Mouse (Mus musculus) granulocyte monocyte progenitor cell, adult 5-6 weeks (primary cell): Measurements from ENCODE around the gene Cep89. TPM values are rescaled to one million over a fixed set of nuclear protein-coding genes. Genes with fewer than 3 reads are reported as not detected.

Experiments used
- ATAC-seq: replicated peaks from 2 replicates; pipeline ENCODE4 v1.8.0; 2016; ENCODE audit warnings: mild to moderate bottlenecking, moderate TSS enrichment, inconsistent platforms; ENCODE audit not compliant: poor library complexity, severe bottlenecking
- total RNA-seq, 2 experiments: library from RNA; stranded (forward) in 1 of 2; stranded (reverse) in 1 of 2; fragments of 200-712, 200-1000 nt in 1 of 2; fragments of >200 nt in 1 of 2; fragmentation: Nextera tagmentation in 1 of 2; gene quantifications; 2 replicates each; pipeline ENCODE4 v1.2.3; 2014 to 2017

Gene Cep89
- total RNA-seq, 2 experiments from 2014 or later: 7.2 to 10.6 TPM

DNA sequence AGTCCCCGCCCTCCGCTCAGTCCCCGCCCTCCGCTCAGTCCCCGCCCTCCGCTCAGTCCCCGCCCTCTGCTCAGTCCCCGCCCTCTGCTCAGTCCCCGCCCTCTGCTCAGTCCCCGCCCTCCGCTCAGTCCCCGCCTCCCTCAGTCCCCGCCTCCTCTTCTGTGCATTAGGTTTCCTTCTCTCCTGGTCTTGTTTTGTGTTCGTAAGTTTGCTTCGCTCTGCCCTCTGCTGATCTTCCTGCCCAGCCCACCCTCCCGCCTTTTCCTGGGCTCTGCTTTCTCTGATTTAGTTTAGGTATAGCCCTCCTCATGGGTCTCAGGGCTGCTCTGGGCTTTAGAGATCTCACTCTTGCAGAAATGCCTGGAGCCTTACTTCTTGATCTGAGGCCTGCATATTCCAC, 15.0 kb upstream of the Cep89 start:
- no peak for ATAC-seq

DNA sequence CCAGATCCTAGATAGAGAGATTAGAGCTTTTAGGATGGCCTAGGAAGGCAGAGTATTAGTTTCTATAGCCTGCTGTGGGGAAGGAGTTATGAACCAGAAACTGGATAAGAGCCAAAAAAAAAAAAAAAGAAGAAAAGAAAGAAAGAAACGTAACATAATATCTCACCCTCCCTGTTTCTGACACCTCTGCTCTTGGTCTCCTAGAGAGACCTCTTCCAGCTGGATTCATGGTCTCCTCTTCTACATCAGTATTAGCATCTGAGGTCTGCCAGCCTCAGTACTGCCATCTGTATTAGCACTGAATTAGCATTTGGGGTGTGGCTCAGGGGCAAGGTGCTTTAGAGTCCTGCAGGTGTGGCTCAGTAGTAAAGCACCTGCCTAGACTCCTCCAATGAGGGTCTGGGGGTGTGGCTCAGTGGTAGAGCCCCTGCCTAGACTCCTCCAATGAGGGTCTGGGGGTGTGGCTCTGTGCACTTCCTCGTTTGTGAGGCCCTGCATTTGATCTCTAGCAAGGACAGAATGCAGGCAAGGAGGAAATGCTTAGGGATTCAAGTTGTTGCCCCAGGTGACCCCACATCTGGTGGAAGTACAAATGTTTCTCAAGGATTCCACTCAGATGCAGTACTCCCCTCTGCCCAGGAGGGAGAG, 14.0 kb upstream of the Cep89 start:
- peak; percentile 30 for ATAC-seq

DNA sequence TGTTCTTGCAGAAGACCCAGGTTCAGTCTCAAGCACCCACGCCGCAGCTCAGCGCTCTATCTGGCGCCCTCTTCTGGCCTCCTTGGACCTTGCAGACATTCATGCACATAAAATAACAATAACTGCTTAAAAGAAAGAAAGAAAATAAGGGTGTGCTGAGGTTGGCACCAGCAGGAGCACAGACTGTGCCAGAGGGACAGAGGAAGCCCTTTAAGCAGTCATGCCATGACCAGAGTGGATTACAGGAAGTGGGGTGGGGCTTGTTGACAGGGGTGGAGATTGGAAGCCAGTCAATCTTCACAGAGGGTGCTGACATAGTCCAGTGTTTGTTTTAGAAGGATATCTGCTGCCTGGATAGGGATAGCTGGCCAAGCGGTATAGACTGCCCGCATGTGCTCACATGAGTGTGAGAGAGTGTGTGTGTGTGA, 10.3 kb upstream of the Cep89 start:
- ATAC-seq: peak; percentile 56

DNA sequence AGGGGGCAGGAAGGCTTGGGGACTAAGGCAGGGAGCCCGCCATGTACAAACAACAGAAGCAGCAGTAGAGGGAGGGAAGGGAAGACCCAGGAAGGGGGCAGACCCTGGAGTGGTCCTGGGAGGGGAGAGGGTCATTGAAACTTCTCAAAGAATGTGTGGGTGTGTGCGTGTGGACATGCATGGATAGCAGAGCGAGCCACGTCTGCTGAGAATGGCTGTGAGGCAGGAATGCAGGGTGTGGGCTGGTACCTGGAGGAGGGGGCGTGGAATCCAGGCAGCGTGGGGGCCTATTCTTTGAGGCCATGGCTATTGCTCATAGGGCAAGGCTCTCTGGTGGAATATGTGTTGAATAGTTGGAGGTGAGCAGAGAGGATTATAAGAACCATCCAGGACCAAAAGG, 8.1 kb upstream of the Cep89 start:
- no peak for ATAC-seq

DNA sequence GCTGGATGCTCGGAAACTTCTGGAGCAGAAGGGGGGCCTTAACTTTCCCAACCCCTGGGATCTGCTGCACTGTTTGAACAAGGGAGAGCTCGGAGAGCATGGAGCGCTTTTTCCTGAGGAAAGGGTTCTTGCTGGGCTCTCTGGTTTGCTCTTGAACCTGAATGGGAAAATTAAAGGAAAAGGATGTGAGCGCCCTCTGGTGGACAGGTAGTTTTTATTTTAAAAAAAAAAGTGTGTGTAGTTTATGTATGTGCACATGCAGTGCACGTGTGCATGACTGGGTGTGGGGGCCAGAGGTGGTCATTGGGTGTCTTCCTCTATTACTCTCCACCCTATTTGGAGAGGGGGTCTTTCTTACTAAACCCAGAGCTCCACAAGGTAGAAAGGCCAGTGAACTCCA, 3.9 kb upstream of the Cep89 start:
- ATAC-seq: no peak

DNA sequence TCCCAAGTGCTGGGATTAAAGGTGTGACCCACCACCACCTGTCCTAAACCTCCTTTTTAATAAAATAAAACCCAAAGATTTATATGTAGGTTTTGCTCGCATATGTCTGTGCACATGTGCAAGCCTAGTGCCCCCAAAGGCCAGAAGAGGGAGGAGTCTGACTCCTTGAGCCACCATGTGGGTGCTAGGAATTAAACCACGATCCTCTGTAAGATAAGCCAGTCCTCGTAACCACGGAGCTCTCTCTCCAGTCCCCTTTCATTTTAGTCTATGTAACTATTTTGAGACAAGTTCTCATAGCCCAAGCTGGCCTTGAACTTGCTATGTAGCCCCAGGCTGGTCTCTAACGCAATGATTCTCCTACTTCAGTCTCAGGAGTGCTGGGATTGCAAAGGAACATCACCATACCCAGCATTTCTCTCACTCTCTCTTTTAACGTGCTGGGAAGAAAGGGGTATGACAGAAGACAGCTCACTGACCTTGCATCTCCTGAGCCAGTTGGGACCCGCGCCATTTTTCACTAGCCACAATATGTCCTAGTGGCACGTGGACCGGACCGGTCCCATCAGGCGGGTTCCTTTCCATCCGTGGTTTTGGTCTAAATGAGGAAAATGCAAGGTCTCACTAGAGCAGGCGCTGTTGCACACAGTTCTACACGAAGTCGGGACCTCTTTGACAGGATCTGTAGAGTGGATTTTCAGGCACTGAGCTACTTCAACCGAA, 940 bp upstream of the Cep89 start:
- peak; percentile 21; the same call in 1 of the 2 replicates for ATAC-seq

DNA sequence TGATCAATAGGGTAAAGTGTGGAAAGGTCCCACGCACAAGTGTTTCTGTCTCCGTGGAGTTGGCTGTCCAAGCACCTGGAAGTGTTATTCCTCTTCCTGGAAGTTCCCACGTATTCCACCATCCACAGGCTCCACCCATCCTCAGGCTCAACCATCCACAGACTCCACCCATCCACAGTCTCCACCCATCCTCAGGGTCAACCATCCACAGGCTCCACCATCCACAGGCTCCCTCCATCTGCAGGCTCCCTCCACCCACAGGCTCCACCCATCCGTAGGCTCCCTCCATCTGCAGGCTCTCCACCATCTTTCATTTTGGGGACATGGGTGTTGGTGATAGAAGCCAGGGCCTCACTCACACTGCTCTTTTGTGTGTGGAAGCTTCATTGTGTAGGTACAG, 4.3 kb downstream of the Cep89 start:
- ATAC-seq: no peak

DNA sequence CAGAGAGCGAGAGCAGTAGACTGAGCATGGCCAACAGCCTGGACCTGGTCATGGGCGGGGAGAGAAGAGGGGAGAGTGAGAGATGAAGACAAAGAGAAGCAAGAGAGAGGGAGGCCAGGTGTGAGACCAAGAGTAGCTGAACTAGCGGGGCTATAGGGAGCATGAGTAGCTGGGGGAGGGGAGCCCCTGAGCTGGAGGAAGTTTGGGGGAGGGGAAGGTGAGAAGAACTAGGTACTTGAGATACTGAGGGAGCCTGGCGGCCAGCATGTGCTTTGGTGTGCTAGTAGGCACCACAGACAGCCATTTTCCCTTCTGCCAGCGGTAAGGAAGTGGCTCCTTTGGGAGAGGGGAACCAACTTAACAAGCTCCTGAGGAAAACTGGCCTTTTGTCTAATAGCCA, 18.4 kb downstream of the Cep89 start:
- ATAC-seq: no peak

DNA sequence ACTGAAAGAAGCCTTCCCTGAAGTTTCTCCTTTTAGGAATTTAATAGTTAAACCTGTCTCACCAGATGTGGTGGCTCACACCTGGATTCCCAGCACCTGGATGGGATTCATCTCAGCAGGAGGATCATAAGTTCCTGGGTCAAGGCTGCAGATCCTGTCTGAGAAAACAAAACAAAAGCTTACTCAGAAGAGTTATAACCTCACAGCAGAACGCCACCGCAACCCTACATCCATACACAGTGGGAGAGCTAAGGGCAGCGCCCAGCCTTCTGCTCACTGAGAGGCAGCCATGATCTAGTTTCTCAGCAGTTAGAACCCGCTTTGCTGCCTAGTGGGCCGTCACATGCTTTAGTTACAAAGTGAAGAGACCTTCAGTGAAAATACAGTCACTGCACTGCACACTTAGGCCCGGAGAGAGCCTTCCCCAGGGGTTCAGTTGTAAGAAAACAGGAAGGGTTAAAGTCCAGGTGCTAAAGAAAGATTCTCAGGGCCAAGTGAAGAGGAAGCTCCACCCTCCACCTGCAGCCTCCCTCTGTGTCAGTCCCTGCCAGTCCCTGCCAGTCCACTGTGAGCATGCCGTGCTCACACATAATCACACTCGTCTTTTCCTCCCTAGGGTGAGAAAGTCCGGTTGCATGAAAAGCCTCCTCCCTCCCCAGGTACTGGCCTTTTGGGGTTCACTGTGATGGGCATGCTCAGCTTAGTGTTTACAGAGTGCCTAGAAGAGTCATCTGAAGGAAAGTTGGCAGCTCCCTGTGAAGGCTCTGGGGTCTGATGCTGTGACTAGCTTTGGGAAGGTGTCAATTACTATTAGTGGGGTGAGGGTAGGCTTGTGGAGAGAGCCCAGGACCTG, 19.2 kb downstream of the Cep89 start:
- ATAC-seq: no peak

DNA sequence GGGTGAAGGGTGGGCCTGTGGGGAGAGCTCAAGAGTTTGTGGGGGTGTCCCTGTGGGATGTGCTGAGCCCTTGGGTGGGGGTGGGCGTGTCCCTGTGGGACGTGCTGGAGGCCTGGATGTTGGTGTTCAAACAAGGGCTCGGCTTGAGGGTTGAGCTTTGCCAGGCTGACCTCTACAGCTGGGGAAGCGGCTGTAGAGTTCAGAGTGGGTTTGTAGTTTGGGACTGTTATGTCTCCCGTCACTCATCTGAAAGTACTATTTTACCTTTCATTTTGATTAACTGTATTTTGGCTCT, 19.8 kb downstream of the Cep89 start:
- ATAC-seq: no peak

DNA sequence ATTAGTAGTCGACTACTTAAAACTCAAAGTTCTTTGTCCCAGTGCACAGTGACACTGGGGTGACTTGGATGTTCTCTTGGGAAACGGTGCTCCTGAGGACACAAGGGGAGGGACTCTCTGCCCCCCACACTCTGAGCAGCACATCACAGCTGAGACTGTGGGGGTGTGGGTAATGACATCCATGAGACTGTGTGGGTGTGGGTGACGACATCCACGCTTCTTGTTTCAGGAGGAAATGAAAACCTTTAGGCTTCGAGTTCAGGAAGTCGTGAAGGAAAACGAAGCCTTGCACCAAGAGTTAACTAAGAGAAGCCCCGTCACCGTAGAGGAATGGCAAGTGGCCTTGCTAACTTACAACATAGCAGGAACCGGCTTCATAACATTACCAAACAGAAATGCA, 26.2 kb downstream of the Cep89 start:
- peak; percentile 84 for ATAC-seq

DNA sequence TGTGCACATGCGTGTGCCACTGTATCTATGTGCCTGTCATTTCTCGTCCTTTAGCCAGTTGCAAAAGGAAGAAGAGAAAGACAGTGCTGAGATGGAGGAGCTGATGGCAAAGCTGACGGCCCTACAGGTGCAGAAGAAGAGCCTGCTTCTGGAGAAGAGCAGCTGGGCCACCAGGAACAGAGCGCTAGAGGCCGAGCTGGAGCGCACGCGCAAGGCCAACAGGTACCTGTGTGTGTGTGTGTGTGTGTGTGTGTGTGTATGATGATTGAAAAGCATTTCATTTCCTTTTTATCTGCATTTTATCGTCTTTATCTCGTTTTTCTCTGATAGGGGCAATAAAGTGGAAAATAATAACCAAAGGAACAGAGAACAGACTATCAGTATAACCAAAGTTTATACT, 31.3 kb downstream of the Cep89 start:
- ATAC-seq: no peak

DNA sequence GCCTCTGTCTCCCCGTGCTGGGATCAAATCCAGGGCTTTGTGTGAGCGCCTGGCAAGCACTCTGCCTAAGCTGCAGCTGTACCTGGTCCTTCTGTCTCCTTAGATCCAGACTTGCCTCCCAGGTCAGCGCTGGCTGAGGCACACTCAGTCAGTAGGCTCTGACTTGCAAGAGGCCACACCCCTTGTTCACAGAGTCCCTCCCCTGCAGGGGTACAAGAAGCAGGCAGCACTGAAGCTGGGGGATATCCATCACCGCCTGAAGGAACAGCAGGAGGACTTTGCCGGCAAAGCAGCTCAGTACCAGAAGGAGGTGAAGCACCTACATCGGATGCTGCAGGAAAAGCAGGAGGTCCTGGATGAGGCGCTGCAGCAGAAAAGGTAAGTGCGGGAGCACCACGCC, 38.4 kb downstream of the Cep89 start:
- no peak for ATAC-seq

DNA sequence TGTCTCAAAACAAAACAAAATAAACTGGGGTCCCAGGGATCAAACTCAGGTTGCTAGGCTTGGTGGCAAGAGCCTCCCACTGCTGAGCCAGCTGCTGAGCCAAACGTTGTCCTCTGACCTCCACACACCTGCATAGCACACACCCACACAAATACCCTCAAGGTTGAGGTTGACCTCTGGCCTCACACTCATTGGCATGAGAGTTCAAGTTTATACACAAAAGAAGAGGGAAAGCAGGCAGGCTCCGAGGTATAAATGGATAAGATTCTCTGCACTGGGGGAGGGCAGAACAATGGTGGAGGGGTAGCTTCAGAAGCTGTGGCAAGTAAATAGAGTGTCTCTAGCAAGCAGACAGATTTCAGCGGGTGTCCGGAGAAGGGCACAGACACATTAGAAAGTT, 50.7 kb downstream of the Cep89 start:
- no peak for ATAC-seq

DNA sequence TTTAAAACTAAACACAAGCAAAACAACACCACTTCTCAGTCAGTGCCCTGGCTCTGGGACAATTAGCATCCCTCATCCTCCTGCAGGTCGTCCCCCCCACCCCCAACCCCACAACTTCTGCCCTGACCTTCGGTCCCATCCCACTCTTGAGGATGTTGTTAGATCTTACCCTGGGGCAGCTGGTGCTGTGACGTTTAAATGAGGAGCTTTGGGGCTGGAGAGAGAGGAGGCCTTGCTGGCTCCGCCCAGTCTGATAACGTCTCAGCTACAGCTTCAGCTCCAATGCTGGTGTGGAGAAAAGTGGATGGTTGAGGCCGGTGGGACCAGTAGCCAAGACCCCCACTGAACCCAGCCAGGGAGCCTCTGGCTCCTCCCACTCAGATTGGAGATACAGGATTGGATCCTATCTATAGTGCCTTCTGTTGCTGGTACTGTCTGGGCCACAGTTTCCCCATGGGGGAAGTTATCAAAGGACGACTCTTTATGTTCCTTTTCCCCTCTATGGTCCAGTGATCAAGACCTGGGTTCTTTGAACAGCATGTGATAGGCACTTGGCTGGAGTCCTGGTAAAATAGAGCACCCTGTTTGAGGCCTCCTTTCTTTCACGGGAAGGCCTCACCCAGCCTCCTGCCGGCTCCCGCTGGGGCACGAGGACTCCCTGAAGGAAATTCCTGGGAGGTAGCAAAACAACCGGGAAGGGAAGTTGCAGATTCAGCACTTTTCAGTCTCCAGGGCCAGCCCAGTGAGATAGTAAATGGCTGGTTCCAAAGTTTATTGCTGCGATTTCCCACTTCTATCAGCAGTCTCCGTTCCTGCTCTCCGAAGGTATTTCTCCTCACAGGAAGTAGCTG, 51.4 kb downstream of the Cep89 start, which contains the start of gene Slc7a9:
Slc7a9 (plus strand) TSS at position 801 of the 851 bp plus-strand sequence.
- no peak; the same call in 1 of the 2 replicates for ATAC-seq

DNA sequence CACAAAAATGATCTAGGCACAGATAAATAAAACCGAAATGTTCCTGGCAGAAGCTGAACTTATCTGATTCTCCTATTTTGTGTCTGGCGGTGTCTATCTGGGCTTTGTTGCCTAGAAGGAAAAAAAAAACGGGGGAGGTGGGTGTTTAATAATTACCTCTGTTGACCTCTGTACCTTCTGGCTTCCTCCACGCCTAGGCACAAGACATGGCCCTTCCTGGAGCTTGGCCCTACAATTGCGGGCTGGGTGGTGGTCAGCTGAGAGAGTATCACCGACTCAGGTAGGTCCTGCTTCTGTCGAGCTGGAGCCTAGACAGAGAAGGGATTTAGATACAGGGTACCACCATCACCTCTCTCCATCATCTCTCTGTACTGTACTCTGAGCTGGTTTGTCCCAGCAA, 52.0 kb downstream of the Cep89 start:
- no peak for ATAC-seq

DNA sequence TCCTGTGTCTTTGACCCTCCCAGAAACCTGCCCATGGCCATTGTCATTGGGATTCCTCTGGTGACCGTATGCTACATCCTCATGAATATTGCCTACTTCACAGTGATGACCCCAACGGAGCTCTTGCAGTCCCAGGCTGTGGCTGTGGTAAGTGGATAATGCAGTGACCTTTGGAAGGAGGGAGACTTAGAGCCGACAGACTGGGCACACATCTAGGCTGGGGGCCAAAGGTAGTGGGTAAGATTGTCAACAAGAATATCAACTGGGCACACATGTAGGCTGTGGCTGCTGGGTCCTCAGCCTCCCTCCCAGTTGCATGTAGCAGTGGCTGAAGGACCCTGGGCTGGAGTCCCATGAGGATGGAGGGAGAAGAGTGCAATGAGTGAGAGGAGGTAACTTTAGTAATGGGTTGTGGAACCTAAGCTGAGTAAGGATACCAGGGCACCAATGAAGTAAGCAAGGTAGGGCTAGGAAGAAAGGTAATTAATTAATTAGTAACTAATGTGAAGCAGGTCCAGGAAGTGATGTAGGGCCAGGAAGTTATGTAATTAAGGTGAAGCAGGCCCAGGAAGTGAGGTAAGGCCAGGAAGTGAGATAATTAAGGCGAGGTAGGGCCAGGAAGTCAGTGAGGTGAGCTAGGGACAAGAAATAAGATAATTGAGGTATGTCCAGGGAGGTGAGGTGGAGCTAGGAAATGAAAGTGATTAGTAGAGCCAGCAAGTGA, 59.4 kb downstream of the Cep89 start:
- no peak for ATAC-seq

DNA sequence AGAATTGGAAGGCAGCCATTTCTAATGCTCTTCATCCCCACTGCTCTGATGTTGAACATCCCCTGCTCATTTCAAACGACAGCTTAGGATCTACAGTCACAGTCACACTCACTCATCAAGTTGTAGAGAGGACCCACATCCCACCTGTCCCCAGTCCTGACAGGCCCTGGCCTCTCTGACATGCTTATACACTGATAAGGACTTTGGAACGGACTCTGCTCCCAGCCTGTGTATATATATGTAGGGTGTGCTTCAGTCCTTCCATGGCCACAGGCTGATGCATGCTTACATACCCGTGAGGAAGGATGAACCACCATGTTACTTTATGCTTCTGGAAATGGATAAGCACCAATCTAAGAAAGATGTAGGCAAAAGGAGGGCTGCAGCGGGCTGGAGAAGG, 64.1 kb downstream of the Cep89 start:
- no peak for ATAC-seq

DNA sequence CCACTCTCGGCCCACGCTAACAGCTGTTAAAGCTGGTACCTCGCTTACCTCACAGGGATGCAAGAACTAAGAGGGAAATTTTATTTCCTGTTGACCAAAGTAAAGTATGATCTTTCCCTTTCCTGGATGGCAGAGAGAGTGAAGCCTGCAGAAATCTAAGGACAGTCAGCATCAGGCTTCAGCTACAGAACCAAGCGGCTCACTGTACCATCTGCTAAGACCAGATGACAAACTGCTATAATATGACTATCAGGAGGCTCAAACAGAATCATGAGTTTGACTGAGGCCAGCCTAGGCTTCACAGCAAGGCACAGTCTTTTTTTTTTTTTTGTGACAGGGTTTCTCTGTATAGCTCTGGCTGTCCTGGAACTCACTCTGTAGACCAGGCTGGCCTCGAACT, 68.2 kb downstream of the Cep89 start:
- no peak for ATAC-seq

DNA sequence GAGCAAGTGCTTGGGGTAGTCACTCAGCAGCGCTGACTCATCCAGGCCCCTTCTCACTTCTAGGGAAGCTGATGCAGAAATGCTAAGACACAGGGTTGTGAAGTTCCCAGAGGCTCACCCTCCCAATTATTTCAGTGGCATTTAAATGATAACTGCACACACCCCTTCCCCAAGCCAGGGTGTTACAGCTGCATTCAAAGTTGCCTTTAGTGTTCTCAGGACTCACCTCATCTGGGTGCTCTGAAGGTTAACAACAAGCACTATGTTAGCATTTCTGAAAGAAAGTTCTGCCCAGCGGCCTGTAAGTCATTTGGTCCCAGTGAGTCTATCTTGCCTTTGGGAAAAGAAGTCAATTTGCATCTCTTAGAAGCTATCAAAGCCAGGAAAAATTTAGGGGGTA, 71.0 kb downstream of the Cep89 start:
- no peak for ATAC-seq
